Mouse (Mus musculus): ENCODE measurements around the gene Pappa2.

DNA sequence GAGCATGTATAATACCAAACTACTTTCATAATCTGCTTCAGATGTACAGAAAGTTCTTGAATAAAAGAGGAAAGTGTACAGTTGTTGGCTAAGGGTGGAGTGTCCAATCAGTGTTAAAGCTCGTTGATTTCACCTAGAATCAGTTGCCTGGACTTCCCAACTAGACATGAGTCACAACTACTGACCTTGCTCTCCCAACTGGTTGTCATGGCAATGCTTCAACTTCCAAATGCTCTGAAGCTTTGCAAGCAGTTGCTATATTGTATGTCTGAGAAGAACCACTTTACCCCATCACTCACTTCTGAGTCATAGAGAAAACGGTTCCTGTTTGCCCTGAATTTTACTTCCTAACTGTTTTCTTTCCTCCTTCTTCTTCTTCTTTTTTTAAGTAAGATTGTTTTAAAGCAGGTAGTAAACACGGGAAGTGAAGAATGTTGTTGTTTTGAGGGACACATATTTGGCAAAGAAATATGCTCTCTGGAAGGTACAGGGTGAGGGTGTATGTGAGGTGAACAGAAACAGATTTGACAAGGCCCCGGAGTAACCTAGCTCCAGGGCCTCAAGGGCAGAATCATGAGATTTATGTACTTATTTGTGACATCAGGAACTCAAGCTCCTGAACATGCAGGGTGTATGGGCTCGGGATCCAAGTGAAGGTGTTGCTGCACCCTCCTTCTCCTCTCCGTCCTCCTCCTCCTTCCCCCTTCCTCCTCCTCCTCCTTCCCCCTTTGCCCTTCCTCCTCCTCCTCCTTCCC lies 32.1 kb downstream of the Pappa2 start:
- TF ChIP-seq POLR2A (IDR thresholded peaks at IDR 0.05; ENCODE audit: insufficient read depth, low read length) (no peak), CTCF (IDR thresholded peaks at IDR 0.05; ENCODE audit: low read depth, low read length) (no peak)
